Mouse (Mus musculus) liver, embryonic 16.5 days (tissue): Measurements from ENCODE around the gene B3galt4. TPM values are rescaled to one million over a fixed set of nuclear protein-coding genes. Genes with fewer than 3 reads are reported as not detected.
A peak's percentile ranks its signal among the peaks of the same experiment; 100 is the strongest.

Experiments
- ATAC-seq: fragments of 200-750 bp; cut with Nextera tagmentation; 2 replicates; pipeline ENCODE4 v1.8.0; 2017; ENCODE audit warnings: low read depth, mild to moderate bottlenecking, moderate number of reproducible peaks, moderate library complexity
- H3K27ac ChIP-seq: fragments of 300-500 bp; sonication (generic); 2 replicates; pipeline ENCODE4 v1.5.1; 2014; ENCODE audit warnings: mild to moderate bottlenecking, low read length
- H3K27me3 ChIP-seq: fragments of 300-500 bp; sonication (generic); 2 replicates; pipeline ENCODE4 v1.6.1; 2014; ENCODE audit warnings: low read depth, low read length, mixed read lengths; ENCODE audit not compliant: control insufficient read depth, insufficient read depth
- H3K36me3 ChIP-seq: fragments of 300-500 bp; sonication (generic); 2 replicates; pipeline ENCODE4 v1.6.1; 2014; ENCODE audit warnings: mild to moderate bottlenecking; ENCODE audit not compliant: control insufficient read depth, insufficient read depth
- H3K4me1 ChIP-seq: fragments of 300-500 bp; sonication (generic); 2 replicates; pipeline ENCODE4 v1.6.1; 2014; ENCODE audit warnings: low read depth, low read length, mixed read lengths; ENCODE audit not compliant: control insufficient read depth
- H3K4me2 ChIP-seq: fragments of 300-500 bp; sonication (generic); 2 replicates; pipeline ENCODE4 v1.6.1; 2014; ENCODE audit warnings: low read depth, low read length, mixed read lengths
- H3K4me3 ChIP-seq: fragments of 300-500 bp; sonication (generic); 2 replicates; pipeline ENCODE4 v1.5.1; 2014; ENCODE audit warnings: low read depth, mild to moderate bottlenecking, low read length
- H3K9ac ChIP-seq: fragments of 300-500 bp; sonication (generic); 2 replicates; pipeline ENCODE4 v1.6.1; 2014; ENCODE audit warnings: low read depth, low read length
- H3K9me3 ChIP-seq: fragments of 300-500 bp; sonication (generic); replicated peaks from 2 replicates; pipeline ENCODE4 v1.6.1; 2016; ENCODE audit warnings: low read length; ENCODE audit not compliant: control insufficient read depth
- WGBS: fragments of 180-500 bp; shearing (Covaris S2); extraction: QIAGEN DNeasy Blood & Tissue Kit; methylation state at CpG from one replicate; pipeline ENCODE4 v1.1.7; 2014; ENCODE audit not compliant: insufficient replicate concordance; 5-methylcytosine and 5-hydroxymethylcytosine counted together
- polyA plus RNA-seq: library from polyadenylated mRNA; unstranded; fragments of >200 nt; fragmentation: Nextera tagmentation; extraction: Ambion mirVana; gene quantifications from 2 replicates; pipeline ENCODE4 v1.2.1, GENCODE M21; 2015

B3galt4 gene
- polyA plus RNA-seq, 1 experiment from 2014 or later: 2.3 TPM

DNA sequence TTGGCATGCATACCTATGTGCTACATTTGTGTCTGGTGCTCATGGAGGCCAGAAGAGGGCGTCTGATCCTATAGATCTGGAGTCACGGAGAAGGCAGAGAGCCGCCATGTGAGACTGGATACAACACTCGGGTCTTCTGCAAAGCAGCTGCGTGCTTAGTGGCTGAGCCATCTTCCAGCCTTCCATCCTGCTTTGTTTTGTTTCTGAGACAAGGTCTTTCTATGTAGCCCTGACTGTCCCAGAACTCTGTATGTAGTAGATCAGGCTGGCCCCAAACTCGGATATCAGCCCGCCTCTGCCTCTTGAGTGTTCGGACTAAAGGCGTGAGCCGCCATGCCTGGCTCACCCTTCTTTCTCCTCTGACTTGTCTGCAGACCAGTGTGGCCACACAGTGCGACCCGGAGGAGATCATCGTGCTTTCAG, 36.3 kb downstream of the B3galt4 start:
- Histone ChIP-seq H3K27ac (peak overlapping the region; percentile 77), H3K36me3 (peaks cover 44% of the 10 kb centered on the region), H3K9me3 (peaks cover 17% of the 10 kb centered on the region), H3K9ac (peak overlapping the region; percentile 5; the same call in 1 of the 2 replicates), H3K4me2 (peak overlapping the region; percentile 79), H3K4me3 (peak overlapping the region; percentile 71), H3K27me3 (no peaks in the 10 kb centered on the region), H3K4me1 (peaks cover 38% of the 10 kb centered on the region)
- WGBS: 73% methylated on average over 13 of the region's 13 CpGs
- ATAC-seq: no peak

DNA sequence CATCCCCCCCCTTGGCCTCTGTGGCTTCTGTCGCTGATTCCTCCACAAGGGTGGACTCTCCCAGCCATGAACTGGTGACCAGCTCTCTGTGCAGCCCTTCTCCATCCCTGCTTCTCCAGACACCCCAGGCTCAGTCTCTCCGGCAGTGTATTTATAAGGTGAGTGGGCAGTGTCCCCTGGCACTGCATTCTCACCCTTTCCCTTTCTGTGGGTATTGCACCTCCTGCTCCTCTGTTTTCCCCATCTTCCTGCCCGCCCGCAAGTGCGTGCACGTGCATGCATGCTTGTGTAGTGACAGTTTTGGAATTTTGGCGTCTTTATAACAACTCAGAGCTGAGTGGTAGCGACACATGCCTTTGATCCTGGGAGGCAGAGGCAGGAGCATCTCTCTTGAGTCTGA, 37.4 kb downstream of the B3galt4 start:
- H3K27me3 ChIP-seq: no peaks in the 10 kb centered on the region
- no peak overlapping the region for H3K4me2 ChIP-seq
- peaks cover 37% of the 10 kb centered on the region for H3K4me1 ChIP-seq
- 91% methylated on average over 8 of the region's 8 CpGs for WGBS
- peaks cover 17% of the 10 kb centered on the region for H3K9me3 ChIP-seq
- H3K4me3 ChIP-seq: no peak overlapping the region
- H3K27ac ChIP-seq: no peak overlapping the region
- peaks cover 44% of the 10 kb centered on the region for H3K36me3 ChIP-seq
- ATAC-seq: no peak
- no peak overlapping the region for H3K9ac ChIP-seq

DNA sequence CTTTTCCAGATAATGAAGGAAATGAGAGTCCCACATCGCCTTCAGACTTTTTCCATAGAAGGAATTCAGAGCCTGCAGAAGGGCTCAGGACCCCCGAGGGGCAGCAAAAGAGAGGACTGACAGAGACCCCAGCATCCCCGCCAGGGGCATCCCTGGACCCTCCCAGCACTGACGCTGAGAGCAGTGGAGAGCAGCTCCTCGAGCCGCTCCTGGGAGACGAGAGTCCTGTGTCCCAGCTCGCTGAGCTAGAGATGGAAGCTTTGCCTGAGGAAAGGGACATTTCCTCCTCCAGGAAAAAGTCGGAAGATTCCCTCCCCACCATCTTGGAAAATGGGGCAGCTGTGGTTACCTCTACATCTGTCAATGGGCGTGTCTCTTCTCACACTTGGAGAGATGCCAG, 38.0 kb downstream of the B3galt4 start:
- peaks cover 14% of the 10 kb centered on the region for H3K9me3 ChIP-seq
- no peaks in the 10 kb centered on the region for H3K27me3 ChIP-seq
- no peak overlapping the region for H3K4me2 ChIP-seq
- H3K27ac ChIP-seq: no peak overlapping the region
- no peak overlapping the region for H3K9ac ChIP-seq
- no peak overlapping the region for H3K4me3 ChIP-seq
- 83% methylated on average over 10 of the region's 10 CpGs for WGBS
- peaks cover 32% of the 10 kb centered on the region for H3K4me1 ChIP-seq
- ATAC-seq: no peak
- H3K36me3 ChIP-seq: peaks cover 41% of the 10 kb centered on the region

DNA sequence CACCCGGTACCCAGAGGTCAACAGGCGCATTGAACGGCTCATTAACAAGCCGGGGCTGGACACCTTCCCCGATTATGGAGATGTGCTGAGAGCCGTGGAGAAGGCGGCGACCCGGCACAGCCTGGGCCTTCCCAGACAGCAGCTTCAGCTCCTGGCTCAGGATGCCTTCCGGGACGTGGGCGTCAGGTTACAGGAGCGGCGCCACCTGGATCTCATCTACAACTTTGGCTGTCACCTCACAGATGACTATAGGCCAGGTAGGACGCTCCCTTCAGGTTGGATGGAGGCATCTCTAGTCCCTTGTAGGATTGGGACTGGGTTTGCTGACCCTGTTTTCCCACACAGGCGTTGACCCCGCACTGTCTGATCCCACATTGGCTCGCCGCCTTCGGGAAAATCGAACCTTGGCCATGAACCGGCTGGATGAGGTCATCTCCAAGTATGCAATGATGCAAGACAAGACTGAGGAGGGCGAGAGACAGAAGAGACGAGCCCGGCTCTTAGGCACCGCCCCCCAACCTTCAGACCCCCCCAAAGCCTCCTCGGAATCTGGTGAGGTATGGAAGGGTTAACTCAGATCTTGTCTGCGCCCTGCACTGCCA, 39.4 kb downstream of the B3galt4 start:
- Histone ChIP-seq H3K27me3 (no peaks in the 10 kb centered on the region), H3K9me3 (peaks cover under 1% of the 10 kb centered on the region; the same call in 1 of the 2 replicates), H3K4me2 (no peak overlapping the region), H3K9ac (no peak overlapping the region), H3K4me1 (peaks cover 36% of the 10 kb centered on the region), H3K27ac (no peak overlapping the region), H3K4me3 (no peak overlapping the region), H3K36me3 (peaks cover 29% of the 10 kb centered on the region)
- WGBS: 87% methylated on average over 28 of the region's 28 CpGs
- no peak for ATAC-seq

DNA sequence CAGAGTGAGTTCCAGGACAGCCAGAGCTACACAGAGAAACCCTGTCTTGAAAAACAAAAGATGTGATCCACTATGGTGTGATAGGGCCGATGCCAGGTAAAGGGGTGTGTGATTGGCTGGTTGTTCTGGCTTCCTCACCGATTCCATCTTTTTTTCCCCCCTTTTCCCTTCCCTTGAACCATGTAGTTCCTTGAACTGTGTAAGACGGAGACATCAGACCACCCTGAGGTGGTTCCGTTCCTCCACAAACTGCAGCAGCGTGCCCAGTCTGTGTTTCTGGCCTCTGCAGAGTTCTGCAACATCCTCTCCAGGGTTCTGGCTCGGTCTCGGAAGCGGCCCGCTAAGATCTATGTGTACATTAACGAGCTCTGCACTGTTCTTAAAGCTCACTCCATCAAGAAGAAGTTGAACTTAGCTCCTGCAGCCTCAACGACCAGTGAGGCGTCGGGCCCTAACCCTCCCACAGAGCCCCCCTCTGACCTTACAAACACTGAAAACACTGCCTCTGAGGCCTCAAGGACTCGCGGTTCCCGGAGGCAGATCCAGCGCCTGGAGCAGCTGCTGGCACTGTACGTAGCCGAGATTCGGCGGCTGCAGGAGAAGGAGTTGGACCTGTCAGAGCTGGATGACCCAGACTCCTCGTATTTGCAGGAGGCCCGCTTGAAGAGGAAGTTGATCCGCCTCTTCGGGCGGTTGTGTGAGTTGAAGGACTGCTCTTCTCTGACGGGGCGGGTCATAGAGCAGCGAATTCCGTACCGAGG, 40.1 kb downstream of the B3galt4 start:
- Histone ChIP-seq H3K36me3 (peaks cover 28% of the 10 kb centered on the region), H3K9ac (no peak overlapping the region), H3K4me2 (no peak overlapping the region), H3K27me3 (no peaks in the 10 kb centered on the region), H3K9me3 (no peaks in the 10 kb centered on the region), H3K4me3 (no peak overlapping the region), H3K4me1 (peaks cover 30% of the 10 kb centered on the region), H3K27ac (no peak overlapping the region)
- WGBS: 87% methylated on average over 31 of the region's 31 CpGs
- ATAC-seq: no peak

DNA sequence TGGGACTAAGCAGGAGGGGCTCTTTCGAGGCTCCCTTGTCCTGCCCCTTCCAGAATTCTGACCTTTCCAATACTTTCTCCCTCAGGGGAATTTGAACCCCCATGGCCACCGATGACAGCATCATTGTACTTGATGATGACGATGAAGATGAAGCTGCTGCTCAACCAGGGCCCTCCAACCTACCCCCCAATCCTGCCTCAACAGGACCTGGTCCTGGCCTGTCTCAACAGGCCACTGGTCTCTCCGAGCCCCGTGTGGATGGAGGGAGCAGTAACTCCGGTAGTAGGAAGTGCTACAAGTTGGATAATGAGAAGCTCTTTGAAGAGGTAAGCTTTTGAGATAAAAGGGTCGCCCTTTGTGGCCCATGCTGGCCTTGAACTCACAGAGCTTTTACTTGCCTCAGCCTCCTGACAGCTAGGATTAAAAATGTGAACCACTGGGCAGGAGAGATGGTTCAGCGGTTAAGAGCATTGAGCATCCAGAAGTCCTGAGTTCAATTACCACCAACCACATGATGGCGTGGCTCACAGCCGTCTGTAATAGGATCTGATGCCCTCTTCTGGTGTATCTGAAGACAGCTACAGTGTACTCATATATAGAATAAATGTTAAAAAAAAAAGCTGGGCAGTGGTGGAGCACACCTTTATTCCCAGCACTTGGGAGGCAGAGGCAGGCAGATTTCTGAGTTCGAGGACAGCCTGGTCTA, 40.8 kb downstream of the B3galt4 start:
- H3K36me3 ChIP-seq: peaks cover 28% of the 10 kb centered on the region
- H3K27me3 ChIP-seq: no peaks in the 10 kb centered on the region
- ATAC-seq: no peak
- peaks cover 29% of the 10 kb centered on the region for H3K4me1 ChIP-seq
- 43% methylated on average over 11 of the region's 11 CpGs for WGBS
- peak overlapping the region; percentile 95 for H3K4me2 ChIP-seq
- no peaks in the 10 kb centered on the region for H3K9me3 ChIP-seq
- peak overlapping the region; percentile 89 for H3K4me3 ChIP-seq
- peak overlapping the region; percentile 94 for H3K27ac ChIP-seq
- peak overlapping the region; percentile 93 for H3K9ac ChIP-seq

DNA sequence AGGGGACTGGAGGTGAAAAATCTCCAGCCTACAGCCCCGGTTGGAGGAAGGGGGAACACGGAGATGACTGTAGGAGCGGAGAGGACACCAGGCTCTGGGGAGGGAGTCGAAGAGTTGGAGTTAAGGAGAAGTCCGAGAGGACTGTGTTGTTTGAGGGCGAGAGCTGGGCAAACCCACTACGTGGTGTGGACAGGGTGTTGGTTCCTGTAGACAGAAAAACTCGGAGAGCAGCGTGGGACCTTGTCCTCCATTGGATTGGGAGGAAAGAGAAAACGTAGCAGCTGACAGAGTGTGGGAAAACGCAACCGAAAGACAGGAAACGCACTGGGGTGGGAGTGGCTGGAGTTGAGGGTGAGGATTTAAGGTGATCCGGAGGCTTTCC, 41.4 kb downstream of the B3galt4 start:
- Histone ChIP-seq H3K9me3 (no peaks in the 10 kb centered on the region), H3K4me3 (peak overlapping the region; percentile 89), H3K36me3 (peaks cover 28% of the 10 kb centered on the region), H3K27me3 (no peaks in the 10 kb centered on the region), H3K4me2 (peak overlapping the region; percentile 95), H3K4me1 (peaks cover 23% of the 10 kb centered on the region), H3K27ac (peak overlapping the region; percentile 94), H3K9ac (peak overlapping the region; percentile 93)
- ATAC-seq: no peak
- under 1% methylated on average over 14 of the region's 14 CpGs for WGBS

DNA sequence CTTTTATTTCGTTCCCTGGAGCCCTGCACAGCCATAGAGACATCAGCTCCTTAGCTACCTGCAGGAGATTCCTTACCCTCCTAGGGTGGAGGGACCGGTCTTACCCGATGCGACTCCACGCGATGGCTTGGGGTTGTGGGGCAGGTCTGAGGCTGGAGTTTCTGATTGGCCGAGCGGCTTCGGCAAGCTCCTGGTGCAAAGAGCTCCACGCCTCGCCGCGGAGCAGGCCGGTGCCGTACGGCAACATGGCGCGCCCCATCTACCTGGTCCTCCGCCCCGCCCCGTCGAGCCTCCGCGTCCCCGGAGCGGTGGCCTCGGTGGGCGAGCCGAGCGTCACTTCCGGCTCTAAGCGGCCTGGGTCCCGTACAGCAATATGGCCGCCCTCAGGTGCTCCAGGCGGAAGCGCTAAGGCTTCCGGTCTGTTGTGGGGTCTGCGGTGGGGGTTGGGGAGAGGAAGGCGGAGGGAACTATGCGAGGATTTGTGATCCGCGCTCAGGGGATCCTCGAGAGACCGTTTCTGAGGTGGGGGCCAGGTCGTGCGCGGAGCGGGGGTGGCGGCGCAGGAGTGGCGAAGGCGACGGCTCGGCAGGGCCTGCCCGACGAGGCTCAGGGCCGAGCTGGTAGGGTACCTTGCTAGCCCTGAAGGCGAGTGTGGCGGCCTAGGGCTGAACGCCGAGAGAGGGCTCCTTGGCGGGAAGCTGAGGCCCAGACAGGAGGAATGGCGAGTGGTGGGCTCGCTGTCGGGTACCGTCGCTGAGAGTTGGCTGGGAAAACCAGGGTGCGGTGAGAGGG, 42.0 kb downstream of the B3galt4 start, which contains the start of gene Daxx:
TSS of gene Daxx (plus strand) at position 338 of the 792 bp plus-strand sequence.
- Histone ChIP-seq H3K4me3 (peak within 1 kb of the TSS; percentile 89), H3K4me1 (peaks cover 21% of the 10 kb centered on the region), H3K36me3 (peaks cover 28% of the 10 kb centered on the region), H3K9me3 (no peaks in the 10 kb centered on the region), H3K27me3 (no peaks in the 10 kb centered on the region), H3K9ac (peak within 1 kb of the TSS; percentile 93), H3K27ac (peak within 1 kb of the TSS; percentile 94), H3K4me2 (peak within 1 kb of the TSS; percentile 95)
- peak; percentile 97 for ATAC-seq
- under 1% methylated on average over 68 of the region's 68 CpGs for WGBS
